ENCODE assay signal across 9 mouse cellular contexts in genomic region chr2:131321192-131321591, GRCm38 (mm10). TPM values are rescaled to one million over a fixed set of nuclear protein-coding genes. Genes with fewer than 3 reads are reported as not detected.
DNase-seq lines count a peak whose midpoint lies in the region; TF ChIP-seq lines count a peak whose summit lies in the region.
"Not testable (repeated sequence)": the region's sequence is repeated elsewhere in the genome, so short reads cannot be mapped to it uniquely, and the experiment has no call there.
"Had no signal": no experiment of that assay in that cellular context is flagged by ENCODE, and none has a peak within 500 bp of the region (broad histone marks: within the 10 kb centered on the region; RNA-seq: fewer than 3 reads in every experiment).

No protein-coding gene starts in this region.

- H3K79me2 ChIP-seq in C2C12 (ENCODE audit: control insufficient read depth, insufficient read depth) = peaks cover 74% of the 10 kb centered on the region

- peak overlapping the region; percentile 15 for H3ac ChIP-seq in C2C12 (ENCODE audit: control insufficient read depth, insufficient read length, low read depth)

- TF ChIP-seq POLR2A in bone marrow, adult 2 months (IDR thresholded peaks at IDR 0.05; ENCODE audit: borderline replicate concordance, control insufficient read depth, low read depth, low read length) = 0 out of 2 replicates have a peak, but pooled peaks have one; percentile 13
- TF ChIP-seq POLR2A in cortical plate, adult 2 months (IDR thresholded peaks at IDR 0.05; ENCODE audit: extremely low read depth, insufficient read depth, low read length) = not testable (repeated sequence)

- TF ChIP-seq CTCF in C2C12 (IDR thresholded peaks at IDR 0.05; ENCODE audit: control insufficient read depth, insufficient read depth, insufficient read length); bone marrow, adult 2 months (IDR thresholded peaks at IDR 0.05; ENCODE audit: control insufficient read depth, insufficient read depth, low read length); cortical plate, adult 2 months (IDR thresholded peaks at IDR 0.05; ENCODE audit: extremely low read depth, insufficient read depth, low read length): not testable (repeated sequence)

- H3K4me1 ChIP-seq in bone marrow, adult 2 months (ENCODE audit: control insufficient read depth, insufficient read depth, low read length); cortical plate, adult 2 months (ENCODE audit: control insufficient read depth, insufficient read depth, low read length): not testable (repeated sequence)

- peak overlapping the region; percentile 67; the same call in 1 of the 2 replicates for H3K27ac ChIP-seq in bone marrow, adult 2 months (ENCODE audit: control insufficient read depth, insufficient read depth, low read depth, low read length, poor library complexity)
- peak overlapping the region; percentile 95 for H3K27ac ChIP-seq in cortical plate, adult 2 months (ENCODE audit: insufficient read depth, low read length)

- 0% methylated on average over 3 of the region's 3 CpGs for WGBS in bone marrow, adult 2 months

- H3K27me3 ChIP-seq in C2C12 (ENCODE audit: control insufficient read depth, insufficient read depth, insufficient read length) = not testable (repeated sequence)

- peaks cover 51% of the 10 kb centered on the region for H3K79me3 ChIP-seq in C2C12 (ENCODE audit: low read depth)

- peak; percentile 66 for DNase-seq in heart, adult 8-10 months (ENCODE audit: low spot score)
- DNase-seq in kidney, postnatal 36 days = peak; percentile 44 to 51
- DNase-seq in lung, adult 18-20 months = peak; percentile 61 to 72
- peak; percentile 17 to 34 for DNase-seq in monocyte, adult 2 months (ENCODE audit: low read depth in 1 of 2, low spot score in 2 of 2)
- peak; percentile 85 for DNase-seq in telencephalon, adult 2 months (ENCODE audit: low read depth, low spot score)

- H3K4me3 ChIP-seq in C2C12 (ENCODE audit: insufficient read depth, poor library complexity, severe bottlenecking); bone marrow, adult 2 months (replicated peaks; ENCODE audit: control insufficient read depth, low read depth, low read length); cortical plate, adult 2 months (ENCODE audit: insufficient read depth, low read length): not testable (repeated sequence)

- not testable (repeated sequence) for H3K36me3 ChIP-seq in C2C12 (ENCODE audit: control insufficient read depth, insufficient read depth)

TF ChIP-seq in C2C12, 6 proteins besides CTCF, POLR2A, EP300 and RAD21:
- peak; percentile 84 for TF ChIP-seq CEBPB (IDR thresholded peaks at IDR 0.05; ENCODE audit: low read depth)

RNA-seq across cellular contexts. Expression of gene Rnf24, which starts 31.5 kb away (rescaled TPM):
- polyA plus RNA-seq in C2C12 (2012; fragmentation: generic; extraction: Trizol) = 4.9 TPM
- 0.56 and 2.0 TPM in 2 replicates for polyA plus RNA-seq in bone marrow, adult 2 months (2011; ENCODE audit: insufficient read depth, insufficient read length, low replicate concordance, missing spikeins)
- 20.6 and 21.1 TPM in 2 replicates for polyA plus RNA-seq in cortical plate, adult 2 months (2012; rRNA removed)
- 1 to 10 TPM; 2.9 to 4.1 (median 3.3) TPM for total RNA-seq in heart, adult 8-10 months (2022)
- polyA plus RNA-seq: erythroblast, embryonic 14.5 days had no signal

RNA-seq across cellular contexts. Expression of gene Pank2, which starts 58.9 kb away (rescaled TPM):
- polyA plus RNA-seq in C2C12 (2012; fragmentation: generic; extraction: Trizol) = 27.0 TPM
- 31.4 and 44.4 TPM in 2 replicates for polyA plus RNA-seq in bone marrow, adult 2 months (2011; ENCODE audit: insufficient read depth, insufficient read length, low replicate concordance, missing spikeins)
- 32.4 and 35.5 TPM in 2 replicates for polyA plus RNA-seq in cortical plate, adult 2 months (2012; rRNA removed)
- 10 to 100 TPM; 18.0 to 28.0 (median 23.2) TPM for total RNA-seq in heart, adult 8-10 months (2022)

Comparison
In these comparisons a context has a peak if more than half of its experiments do, and no peak if none do; other contexts are left out.
1. DNase-seq: peak in every context shown above with its lines; median percentile 85 in telencephalon, adult 2 months; 66 in lung, adult 18-20 months; 66 in heart, adult 8-10 months; 48 in kidney, postnatal 36 days; 26 in monocyte, adult 2 months.